Mouse (Mus musculus): ENCODE measurements at regions not wholly inside any gene's neighbourhood (a gene's known extent, or its start where the extent isn't known, plus 50 kb on each side); places are given as distances from the start of the nearest gene placed in this dataset.

DNA sequence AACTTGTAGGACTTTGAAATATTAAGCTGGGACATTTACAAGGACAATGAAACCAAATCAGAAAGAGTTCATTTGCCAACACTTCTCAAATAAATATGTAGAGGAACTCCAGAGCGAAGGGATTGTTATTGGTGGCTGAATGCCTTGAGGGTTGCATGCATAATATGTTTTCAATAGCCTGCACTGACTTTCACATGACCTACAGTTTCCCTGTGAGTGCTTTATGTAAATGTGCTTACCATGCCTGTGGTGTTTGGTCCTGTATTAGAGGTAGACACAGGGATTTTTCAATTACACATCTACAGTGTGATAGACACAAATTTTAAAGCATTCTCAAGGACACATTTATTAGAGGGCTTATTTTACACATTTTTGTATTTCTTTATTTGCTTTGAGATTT lies 899.8 kb downstream of the Kcnt2 start:
- Histone ChIP-seq H3K4me3 (no peak overlapping the region), H3K27ac (no peak overlapping the region), H3K79me2 (replicated peaks; ENCODE audit: control insufficient read depth, insufficient read depth, low read length) (no peaks in the 10 kb centered on the region), H3K27me3 (ENCODE audit: control insufficient read depth, insufficient read depth, low read length) (no peaks in the 10 kb centered on the region), H3K9ac (ENCODE audit: low read depth, low read length) (no peak overlapping the region), H3K4me1 (ENCODE audit: control insufficient read depth, insufficient read depth, low read length) (no peaks in the 10 kb centered on the region), H3K36me3 (ENCODE audit: control insufficient read depth, insufficient read depth, low read length) (no peaks in the 10 kb centered on the region)
- no peak for DNase-seq
- TF ChIP-seq POLR2A (IDR thresholded peaks at IDR 0.05; ENCODE audit: insufficient read depth, low read depth, low read length) = no peak
- TF ChIP-seq EP300 (IDR thresholded peaks at IDR 0.05; ENCODE audit: insufficient read depth, low read depth, low read length) = no peak
- no peak for TF ChIP-seq CTCF (IDR thresholded peaks at IDR 0.05)
- 47% methylated on average over 1 of the region's 1 CpGs for WGBS
- intact Hi-C loops (cut with DNase I) = no loop called here

DNA sequence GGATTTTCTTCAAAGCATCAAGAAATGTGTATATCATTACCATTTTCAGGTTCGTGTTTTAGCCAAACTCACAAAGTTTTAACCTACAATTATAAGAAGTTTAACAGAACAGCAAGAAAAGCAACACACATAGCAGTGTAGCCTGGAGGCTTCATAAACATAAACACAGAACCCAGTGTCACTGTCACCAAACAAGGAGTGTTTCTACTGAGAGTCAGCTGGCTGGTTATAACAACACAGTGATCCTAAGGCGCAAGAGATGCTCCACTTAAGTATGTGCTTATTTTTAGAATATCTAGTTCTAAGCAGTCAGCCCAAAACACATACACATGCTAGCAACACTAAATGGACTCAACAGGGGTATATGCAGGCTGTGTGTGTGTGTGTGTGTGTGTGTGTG lies 903.9 kb downstream of the Kcnt2 start:
- Histone ChIP-seq H3K4me3 (no peak overlapping the region), H3K9ac (ENCODE audit: low read depth, low read length) (no peak overlapping the region), H3K79me2 (replicated peaks; ENCODE audit: control insufficient read depth, insufficient read depth, low read length) (no peaks in the 10 kb centered on the region), H3K4me1 (ENCODE audit: control insufficient read depth, insufficient read depth, low read length) (no peaks in the 10 kb centered on the region), H3K27me3 (ENCODE audit: control insufficient read depth, insufficient read depth, low read length) (no peaks in the 10 kb centered on the region), H3K36me3 (ENCODE audit: control insufficient read depth, insufficient read depth, low read length) (no peaks in the 10 kb centered on the region), H3K27ac (no peak overlapping the region)
- DNase-seq = no peak
- intact Hi-C loops (cut with DNase I) = no loop called here
- 49% methylated on average over 2 of the region's 2 CpGs for WGBS
- no peak for TF ChIP-seq POLR2A (IDR thresholded peaks at IDR 0.05; ENCODE audit: insufficient read depth, low read depth, low read length)
- TF ChIP-seq EP300 (IDR thresholded peaks at IDR 0.05; ENCODE audit: insufficient read depth, low read depth, low read length) = no peak
- no peak for TF ChIP-seq CTCF (IDR thresholded peaks at IDR 0.05)

DNA sequence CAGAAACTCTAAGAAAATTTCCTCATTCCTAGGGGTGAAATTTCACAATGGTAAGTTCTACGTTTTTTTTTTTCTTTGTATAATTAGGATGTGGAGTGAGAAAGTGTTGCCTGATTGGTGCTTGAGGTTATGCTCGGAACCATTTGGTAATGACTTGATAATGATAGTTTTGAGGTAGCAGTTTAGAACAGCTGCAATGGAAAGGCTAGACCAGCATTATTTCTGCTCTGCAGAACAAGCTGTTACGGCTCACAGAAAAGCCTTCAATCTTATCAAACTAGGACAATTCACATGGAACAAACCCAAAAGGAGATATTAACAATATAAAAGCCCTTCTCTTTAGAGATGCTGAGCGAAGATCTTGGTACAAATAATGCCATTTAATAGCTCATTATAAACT lies 908.6 kb downstream of the Kcnt2 start:
- DNase-seq = no peak
- Histone ChIP-seq H3K4me3 (no peak overlapping the region), H3K27me3 (ENCODE audit: control insufficient read depth, insufficient read depth, low read length) (no peaks in the 10 kb centered on the region), H3K36me3 (ENCODE audit: control insufficient read depth, insufficient read depth, low read length) (no peaks in the 10 kb centered on the region), H3K27ac (no peak overlapping the region), H3K79me2 (replicated peaks; ENCODE audit: control insufficient read depth, insufficient read depth, low read length) (no peaks in the 10 kb centered on the region), H3K9ac (ENCODE audit: low read depth, low read length) (no peak overlapping the region), H3K4me1 (ENCODE audit: control insufficient read depth, insufficient read depth, low read length) (no peaks in the 10 kb centered on the region)
- TF ChIP-seq POLR2A (IDR thresholded peaks at IDR 0.05; ENCODE audit: insufficient read depth, low read depth, low read length) (no peak), CTCF (IDR thresholded peaks at IDR 0.05) (no peak), EP300 (IDR thresholded peaks at IDR 0.05; ENCODE audit: insufficient read depth, low read depth, low read length) (no peak)
- WGBS = 53% methylated on average over 4 of the region's 4 CpGs
- intact Hi-C loops (cut with DNase I) = no loop called here

DNA sequence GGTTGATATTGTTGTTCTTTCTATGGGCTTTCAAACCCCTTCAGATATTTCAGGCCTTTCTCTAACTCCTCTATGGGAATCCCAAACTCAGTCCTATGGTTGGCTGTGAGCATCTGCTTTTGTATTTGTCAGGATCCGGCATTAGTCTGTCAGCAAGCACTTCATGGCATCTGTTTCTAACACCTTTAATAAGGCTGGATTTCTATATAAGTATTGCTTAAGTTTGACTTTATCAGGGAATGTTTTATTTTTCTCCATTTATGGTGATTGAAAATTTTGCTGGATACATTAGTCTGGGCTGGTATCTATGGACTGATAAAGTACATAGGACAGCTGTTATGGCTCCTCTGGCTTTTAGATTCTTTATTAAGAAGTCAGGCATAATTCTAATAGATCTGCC lies 915.8 kb downstream of the Kcnt2 start:
- Histone ChIP-seq H3K4me1 (ENCODE audit: control insufficient read depth, insufficient read depth, low read length) (no peaks in the 10 kb centered on the region), H3K4me3 (no peak overlapping the region), H3K27ac (no peak overlapping the region), H3K9ac (ENCODE audit: low read depth, low read length) (no peak overlapping the region), H3K79me2 (replicated peaks; ENCODE audit: control insufficient read depth, insufficient read depth, low read length) (no peaks in the 10 kb centered on the region), H3K36me3 (ENCODE audit: control insufficient read depth, insufficient read depth, low read length) (no peaks in the 10 kb centered on the region), H3K27me3 (ENCODE audit: control insufficient read depth, insufficient read depth, low read length) (no peaks in the 10 kb centered on the region)
- intact Hi-C loops (cut with DNase I) = no loop called here
- TF ChIP-seq POLR2A (IDR thresholded peaks at IDR 0.05; ENCODE audit: insufficient read depth, low read depth, low read length) (no peak), EP300 (IDR thresholded peaks at IDR 0.05; ENCODE audit: insufficient read depth, low read depth, low read length) (no peak), CTCF (IDR thresholded peaks at IDR 0.05) (no peak)
- WGBS = 73% methylated on average over 1 of the region's 1 CpGs
- DNase-seq = no peak

All from heart, adult 2 months (tissue).